Mouse (Mus musculus) testis, adult 2 months (tissue): ENCODE results near the gene Foxk1.

Source experiments
- CTCF ChIP-seq: fragments of 200-500 bp; IDR thresholded peaks from 2 replicates; pipeline ENCODE4 v1.5.1; 2012; ENCODE audit warnings: low read depth, mild to moderate bottlenecking, inconsistent platforms, low read length, moderate library complexity; ENCODE audit not compliant: control insufficient read depth, insufficient read depth, insufficient replicate concordance
- POLR2A ChIP-seq: fragments of 200-500 bp; IDR thresholded peaks from 2 replicates; pipeline ENCODE4 v1.6.1; 2012; ENCODE audit warnings: low read depth, mild to moderate bottlenecking, inconsistent platforms, low read length, moderate library complexity; ENCODE audit not compliant: control insufficient read depth

DNA sequence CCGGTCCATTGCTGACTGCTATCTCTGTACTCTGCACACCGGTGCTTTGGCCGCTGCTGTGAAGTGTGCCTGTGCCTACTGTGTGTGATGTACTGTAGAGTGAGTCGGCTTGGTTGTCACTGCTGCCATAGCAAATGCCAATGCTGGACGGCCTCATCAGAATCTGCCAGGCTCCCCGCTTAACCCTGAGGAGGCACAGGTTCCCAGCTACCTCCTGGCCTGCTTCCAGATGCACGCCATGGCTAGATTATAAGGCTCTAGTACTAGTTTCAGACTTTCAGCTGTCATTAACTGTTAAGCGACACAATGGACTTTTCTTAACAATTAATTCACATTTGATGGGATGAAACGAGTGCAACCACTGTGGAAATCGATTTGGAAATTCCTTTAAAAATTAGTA, 21.8 kb downstream of the Foxk1 start:
- TF ChIP-seq POLR2A (no peak), CTCF (no peak)
